Mouse (Mus musculus): ENCODE results near the gene Fmod.
A peak's percentile ranks its signal among the peaks of the same experiment; 100 is the strongest.

Fmod gene

GRCm38 (mm10) chr1:134037172-134037571 lies at the start of gene Fmod:
Gene Fmod, plus strand, starts transcription at chr1:134037254.
- DNase-seq = no peak

GRCm38 (mm10) chr1:133988845-133989244 lies 48.2 kb upstream of the Fmod start:
- no peak for DNase-seq

- no peak for DNase-seq
Measured at GRCm38 (mm10) chr1:133991277-133991676, 45.8 kb upstream of the Fmod start.

- no peak for DNase-seq
Measured at GRCm38 (mm10) chr1:134005490-134005889, 31.6 kb upstream of the Fmod start.

- DNase-seq = no peak
Measured at GRCm38 (mm10) chr1:134006105-134006764, 30.8 kb upstream of the Fmod start.

GRCm38 (mm10) chr1:134024293-134024971 lies 12.6 kb upstream of the Fmod start:
- DNase-seq = no peak

GRCm38 (mm10) chr1:134025975-134026374 lies 11.1 kb upstream of the Fmod start:
- DNase-seq = no peak

GRCm38 (mm10) chr1:134026741-134027140 lies 10.3 kb upstream of the Fmod start:
- no peak for DNase-seq

GRCm38 (mm10) chr1:134028161-134028846 lies 8.8 kb upstream of the Fmod start:
- DNase-seq = no peak

GRCm38 (mm10) chr1:134036492-134036891 lies 562 bp upstream of the Fmod start:
- no peak for DNase-seq

- no peak for DNase-seq
Measured at GRCm38 (mm10) chr1:134038336-134038735, 1.3 kb downstream of the Fmod start.

GRCm38 (mm10) chr1:134039361-134039760 lies 2.3 kb downstream of the Fmod start:
- no peak for DNase-seq

- DNase-seq = no peak
Measured at GRCm38 (mm10) chr1:134041900-134042299, 4.8 kb downstream of the Fmod start.

GRCm38 (mm10) chr1:134042341-134042740 lies 5.3 kb downstream of the Fmod start:
- DNase-seq = no peak

- DNase-seq = no peak
Measured at GRCm38 (mm10) chr1:134044805-134045204, 7.8 kb downstream of the Fmod start.

GRCm38 (mm10) chr1:134045971-134046370 lies 8.9 kb downstream of the Fmod start:
- peak; percentile 80 for DNase-seq

- DNase-seq = no peak
Measured at GRCm38 (mm10) chr1:134046387-134046786, 9.3 kb downstream of the Fmod start.

- DNase-seq = no peak
Measured at GRCm38 (mm10) chr1:134047431-134047830, 10.4 kb downstream of the Fmod start.

GRCm38 (mm10) chr1:134048759-134049158 lies 11.7 kb downstream of the Fmod start:
- peak; percentile 68 for DNase-seq

- no peak for DNase-seq
Measured at GRCm38 (mm10) chr1:134049542-134049941, 12.5 kb downstream of the Fmod start.

GRCm38 (mm10) chr1:134053207-134053606 lies 16.2 kb downstream of the Fmod start:
- DNase-seq = peak; percentile 78

- no peak for DNase-seq
Measured at GRCm38 (mm10) chr1:134055058-134055457, 18.0 kb downstream of the Fmod start.

GRCm38 (mm10) chr1:134055666-134056245 lies 18.7 kb downstream of the Fmod start:
- no peak for DNase-seq

- no peak for DNase-seq
Measured at GRCm38 (mm10) chr1:134056285-134056684, 19.2 kb downstream of the Fmod start.
